Mouse (Mus musculus): ENCODE results near the gene Fam189a1. TPM values are rescaled to one million over a fixed set of nuclear protein-coding genes. Genes with fewer than 3 reads are reported as not detected.

The Fam189a1 gene
- polyA plus RNA-seq, 1 experiment, result 17.1 TPM

DNA sequence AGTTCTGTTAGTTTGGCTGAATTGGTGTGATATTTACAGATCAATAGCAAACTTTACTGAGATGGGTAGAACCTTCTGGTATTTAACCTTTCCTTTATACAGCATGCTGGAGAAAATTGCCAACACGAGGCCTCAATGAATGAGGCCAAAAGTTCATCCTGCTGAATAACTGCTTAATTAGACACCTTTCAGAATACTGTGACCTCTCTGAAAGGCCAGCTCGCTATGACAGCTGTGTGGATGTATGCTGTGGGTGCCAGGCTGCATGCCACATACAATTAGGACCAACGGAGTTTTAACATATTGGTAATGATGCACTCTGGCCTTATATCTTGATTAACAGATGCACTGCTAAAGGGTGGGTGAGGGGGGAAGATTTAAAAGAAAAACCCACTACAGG lies 371.3 kb downstream of the Fam189a1 start:
- Histone ChIP-seq H3K4me3 (replicated peaks; ENCODE audit: insufficient read depth, low read depth, low read length) (no peak overlapping the region), H3K27ac (ENCODE audit: insufficient read depth, low read length) (no peak overlapping the region), H3K4me1 (ENCODE audit: control insufficient read depth, insufficient read depth, low read length) (no peaks in the 10 kb centered on the region), H3K27me3 (ENCODE audit: control insufficient read depth, insufficient read depth, low read length) (no peaks in the 10 kb centered on the region)
- TF ChIP-seq POLR2A (IDR thresholded peaks at IDR 0.05; ENCODE audit: borderline replicate concordance, insufficient read depth, low read length) (no peak), CTCF (IDR thresholded peaks at IDR 0.05; ENCODE audit: borderline replicate concordance, insufficient read depth, low read depth, low read length) (no peak)
- 72% methylated on average over 3 of the region's 3 CpGs for WGBS
- DNase-seq, result no peak

DNA sequence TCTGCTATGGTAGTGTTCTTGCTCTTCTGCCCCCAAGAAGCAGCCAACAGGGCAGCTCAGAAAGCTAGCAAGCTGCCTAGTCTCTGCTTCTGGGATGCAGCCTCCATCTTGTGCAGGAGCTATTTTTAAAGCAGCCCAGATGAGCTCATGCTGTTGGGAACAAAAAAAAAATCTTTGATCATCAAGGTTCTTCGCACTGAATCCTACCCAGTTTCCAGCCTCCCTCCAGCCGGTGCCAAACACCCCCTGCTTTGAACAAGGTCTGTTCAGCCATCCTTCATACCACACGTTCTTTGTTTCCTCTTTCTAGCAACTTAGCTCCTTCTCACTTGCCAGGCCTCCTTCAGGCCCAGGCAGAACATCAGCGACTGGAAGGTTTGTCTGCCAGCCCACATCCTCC lies 376.9 kb downstream of the Fam189a1 start:
- no peak for TF ChIP-seq CTCF (IDR thresholded peaks at IDR 0.05; ENCODE audit: borderline replicate concordance, insufficient read depth, low read depth, low read length)
- no peak for TF ChIP-seq POLR2A (IDR thresholded peaks at IDR 0.05; ENCODE audit: borderline replicate concordance, insufficient read depth, low read length)
- Histone ChIP-seq H3K4me3 (replicated peaks; ENCODE audit: insufficient read depth, low read depth, low read length) (no peak overlapping the region), H3K4me1 (ENCODE audit: control insufficient read depth, insufficient read depth, low read length) (no peaks in the 10 kb centered on the region; the same call in 1 of the 2 replicates), H3K27me3 (ENCODE audit: control insufficient read depth, insufficient read depth, low read length) (no peaks in the 10 kb centered on the region), H3K27ac (ENCODE audit: insufficient read depth, low read length) (no peak overlapping the region)
- no peak for DNase-seq
- WGBS, result 26% methylated on average over 4 of the region's 4 CpGs

DNA sequence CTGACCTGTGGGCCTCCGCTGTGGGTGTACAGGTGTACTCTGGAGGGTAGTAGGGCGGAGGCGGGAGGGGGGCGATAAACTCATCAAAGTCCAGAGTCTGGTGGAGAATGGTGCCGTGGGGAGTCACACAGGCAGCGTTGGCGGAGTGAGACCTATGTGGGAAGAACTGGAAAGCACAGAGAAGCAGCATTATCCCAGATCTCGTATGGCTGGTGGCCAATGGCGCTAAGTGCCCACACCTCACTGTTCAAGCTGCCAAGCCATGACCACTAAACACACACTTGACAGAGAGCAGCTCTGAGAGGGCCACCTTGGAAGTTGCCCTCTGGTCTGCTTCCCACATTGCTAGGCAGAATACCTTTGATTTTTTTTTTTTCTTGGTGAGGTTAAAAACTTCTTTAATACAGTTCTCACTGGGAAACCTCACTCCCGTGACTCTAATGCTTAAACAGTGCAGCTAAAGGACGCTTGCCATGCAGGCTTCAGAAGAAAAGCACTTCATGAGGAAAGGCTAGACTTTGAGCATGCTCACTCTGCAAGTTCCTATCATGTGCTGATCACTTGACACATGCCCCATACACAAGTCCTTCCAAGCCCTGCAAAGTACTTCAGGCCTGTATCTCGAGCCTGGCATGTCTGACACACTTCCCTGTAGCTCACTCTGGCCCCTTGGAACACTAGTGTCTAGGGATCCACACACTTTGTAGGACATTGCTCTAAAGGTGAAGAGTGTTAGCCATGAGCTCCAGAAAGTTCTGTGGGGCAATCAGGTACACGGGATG lies 379.5 kb downstream of the Fam189a1 start:
- DNase-seq, result no peak
- WGBS, result 76% methylated on average over 13 of the region's 13 CpGs

DNA sequence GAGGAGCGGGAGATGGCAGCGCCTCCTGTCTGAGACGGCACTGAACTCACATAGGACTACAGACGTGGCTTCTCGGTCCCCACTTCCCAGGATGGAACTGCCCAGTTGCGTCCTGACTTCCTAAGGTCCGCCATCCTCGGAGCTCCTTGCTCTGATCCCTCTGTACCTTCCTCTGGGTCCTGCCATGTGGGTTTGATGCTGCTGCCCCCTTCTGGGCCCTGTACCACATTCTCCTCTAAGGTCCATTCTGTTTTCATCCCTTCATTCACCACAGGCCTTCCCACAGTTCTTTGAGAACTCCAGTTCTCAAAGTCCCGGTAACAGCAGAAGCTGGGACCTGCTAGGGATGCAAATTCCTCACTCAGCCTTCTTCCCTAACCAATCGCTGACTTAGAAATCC lies 382.9 kb downstream of the Fam189a1 start:
- no peak for DNase-seq
- Histone ChIP-seq H3K27ac (ENCODE audit: insufficient read depth, low read length) (no peak overlapping the region), H3K4me3 (replicated peaks; ENCODE audit: insufficient read depth, low read depth, low read length) (no peak overlapping the region), H3K27me3 (ENCODE audit: control insufficient read depth, insufficient read depth, low read length) (no peaks in the 10 kb centered on the region), H3K4me1 (ENCODE audit: control insufficient read depth, insufficient read depth, low read length) (no peaks in the 10 kb centered on the region; the same call in 1 of the 2 replicates)
- 47% methylated on average over 10 of the region's 10 CpGs for WGBS
- TF ChIP-seq CTCF (IDR thresholded peaks at IDR 0.05; ENCODE audit: borderline replicate concordance, insufficient read depth, low read depth, low read length) (peak; percentile 8; the same call in 1 of the 2 replicates), POLR2A (IDR thresholded peaks at IDR 0.05; ENCODE audit: borderline replicate concordance, insufficient read depth, low read length) (no peak)

More for the DNA sequence above, 379.5 kb downstream of the Fam189a1 start:
- no peak overlapping the region for H3K27ac ChIP-seq (ENCODE audit: insufficient read depth, low read length)
- H3K4me3 ChIP-seq (replicated peaks; ENCODE audit: insufficient read depth, low read depth, low read length), result no peak overlapping the region
- H3K4me1 ChIP-seq (ENCODE audit: control insufficient read depth, insufficient read depth, low read length), result no peaks in the 10 kb centered on the region; the same call in 1 of the 2 replicates
- H3K27me3 ChIP-seq (ENCODE audit: control insufficient read depth, insufficient read depth, low read length), result no peaks in the 10 kb centered on the region
- TF ChIP-seq CTCF (IDR thresholded peaks at IDR 0.05; ENCODE audit: borderline replicate concordance, insufficient read depth, low read depth, low read length) (no peak), POLR2A (IDR thresholded peaks at IDR 0.05; ENCODE audit: borderline replicate concordance, insufficient read depth, low read length) (no peak)

DNA sequence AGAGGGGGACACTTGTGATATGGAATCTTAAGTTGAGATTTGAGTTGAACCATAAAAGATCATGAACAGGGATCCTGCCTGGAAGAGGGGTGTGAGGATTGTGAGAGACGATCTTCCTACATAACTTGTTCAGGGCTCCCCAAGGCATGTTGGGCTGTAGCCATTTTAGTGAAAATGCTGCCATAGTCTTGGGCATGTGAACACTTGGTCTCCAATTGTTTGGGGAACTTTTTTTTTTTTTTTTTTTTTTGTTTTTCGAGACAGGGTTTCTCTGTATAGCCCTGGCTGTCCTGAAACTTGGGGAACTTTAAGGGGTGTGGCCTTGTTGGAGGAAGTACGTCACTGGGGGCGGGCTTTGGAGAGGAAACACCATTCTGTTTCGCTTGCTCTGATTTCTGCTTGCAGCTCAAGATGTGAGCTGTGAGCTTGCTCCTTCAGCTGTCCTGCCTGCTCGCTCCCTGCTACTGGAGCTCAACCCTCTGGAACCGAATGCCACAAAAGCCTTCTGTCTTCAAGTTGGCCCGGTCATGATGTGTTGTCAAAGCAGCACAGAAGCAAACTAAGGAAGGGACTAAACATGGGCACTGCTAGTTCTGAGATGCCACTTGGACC lies 385.5 kb downstream of the Fam189a1 start:
- no peak for DNase-seq
- H3K27ac ChIP-seq (ENCODE audit: insufficient read depth, low read length), result no peak overlapping the region
- H3K4me3 ChIP-seq (replicated peaks; ENCODE audit: insufficient read depth, low read depth, low read length), result no peak overlapping the region
- H3K27me3 ChIP-seq (ENCODE audit: control insufficient read depth, insufficient read depth, low read length), result no peaks in the 10 kb centered on the region
- no peaks in the 10 kb centered on the region for H3K4me1 ChIP-seq (ENCODE audit: control insufficient read depth, insufficient read depth, low read length)
- TF ChIP-seq POLR2A (IDR thresholded peaks at IDR 0.05; ENCODE audit: borderline replicate concordance, insufficient read depth, low read length), result no peak
- TF ChIP-seq CTCF (IDR thresholded peaks at IDR 0.05; ENCODE audit: borderline replicate concordance, insufficient read depth, low read depth, low read length), result no peak
- WGBS, result 70% methylated on average over 8 of the region's 8 CpGs

DNA sequence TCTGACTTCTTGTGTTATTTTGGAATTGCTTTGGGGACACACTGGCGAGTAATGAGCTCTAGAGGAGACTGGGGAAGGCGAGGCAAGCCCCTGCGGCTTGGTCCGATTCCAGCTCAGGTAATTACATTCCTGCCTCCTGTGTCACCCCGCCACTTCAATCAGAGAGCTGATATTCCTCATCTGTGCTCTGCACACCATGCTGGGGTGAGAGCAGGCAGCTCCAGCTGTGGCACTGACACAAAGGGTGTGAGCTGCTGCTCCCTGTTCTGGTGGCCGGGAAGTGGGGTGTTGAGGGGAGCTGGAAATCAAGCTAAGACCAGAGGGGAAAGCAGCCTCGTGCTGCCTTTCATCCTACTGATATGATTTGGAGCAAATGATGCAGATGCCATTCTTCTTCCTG lies 386.6 kb downstream of the Fam189a1 start:
- DNase-seq, result no peak
- Histone ChIP-seq H3K4me1 (ENCODE audit: control insufficient read depth, insufficient read depth, low read length) (no peaks in the 10 kb centered on the region), H3K4me3 (replicated peaks; ENCODE audit: insufficient read depth, low read depth, low read length) (no peak overlapping the region), H3K27me3 (ENCODE audit: control insufficient read depth, insufficient read depth, low read length) (no peaks in the 10 kb centered on the region), H3K27ac (ENCODE audit: insufficient read depth, low read length) (no peak overlapping the region)
- TF ChIP-seq POLR2A (IDR thresholded peaks at IDR 0.05; ENCODE audit: borderline replicate concordance, insufficient read depth, low read length), result no peak
- no peak for TF ChIP-seq CTCF (IDR thresholded peaks at IDR 0.05; ENCODE audit: borderline replicate concordance, insufficient read depth, low read depth, low read length)
- 74% methylated on average over 7 of the region's 7 CpGs for WGBS

DNA sequence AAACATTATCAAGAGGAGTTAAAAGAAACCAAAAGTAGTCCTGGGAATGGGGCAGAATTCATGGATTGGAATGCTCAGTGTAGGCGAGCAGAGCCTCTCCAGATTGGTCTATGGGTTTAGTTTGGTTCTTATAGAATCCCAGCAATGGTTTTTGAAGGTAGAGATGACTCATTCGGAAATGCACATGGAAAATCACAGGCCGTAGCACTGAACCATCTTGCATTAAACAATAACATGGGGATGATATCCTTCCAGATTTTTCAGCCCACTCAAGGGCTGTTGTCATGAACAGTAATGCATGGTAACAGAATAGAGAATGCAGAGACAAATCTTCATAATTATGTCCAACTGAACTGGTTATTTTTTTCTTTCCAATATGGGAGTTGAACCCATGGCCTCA lies 390.8 kb downstream of the Fam189a1 start:
- Histone ChIP-seq H3K27me3 (ENCODE audit: control insufficient read depth, insufficient read depth, low read length) (no peaks in the 10 kb centered on the region), H3K27ac (ENCODE audit: insufficient read depth, low read length) (no peak overlapping the region), H3K4me3 (replicated peaks; ENCODE audit: insufficient read depth, low read depth, low read length) (no peak overlapping the region), H3K4me1 (ENCODE audit: control insufficient read depth, insufficient read depth, low read length) (no peaks in the 10 kb centered on the region)
- no peak for DNase-seq
- WGBS, result 89% methylated on average over 3 of the region's 3 CpGs
- TF ChIP-seq POLR2A (IDR thresholded peaks at IDR 0.05; ENCODE audit: borderline replicate concordance, insufficient read depth, low read length) (no peak), CTCF (IDR thresholded peaks at IDR 0.05; ENCODE audit: borderline replicate concordance, insufficient read depth, low read depth, low read length) (no peak)

DNA sequence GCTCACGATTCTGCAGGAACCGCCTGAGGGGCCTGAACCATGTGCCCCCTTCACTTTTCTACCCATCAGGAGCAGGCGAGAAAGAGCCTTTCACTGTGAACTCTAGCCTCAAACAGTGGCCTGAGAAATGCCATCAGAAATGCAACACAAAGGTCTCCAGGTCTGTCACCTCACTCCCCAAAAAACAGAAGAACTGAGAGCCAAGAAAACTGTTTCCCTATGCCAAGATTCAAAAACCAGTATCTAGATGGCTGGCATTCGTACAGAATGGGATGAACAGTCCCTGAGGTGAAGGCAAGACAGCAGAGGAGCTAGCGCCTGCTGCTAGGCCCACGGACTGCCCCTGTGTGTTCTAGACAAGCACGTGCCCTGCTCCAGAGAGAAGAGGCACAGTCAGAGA lies 401.2 kb downstream of the Fam189a1 start:
- WGBS, result 41% methylated on average over 7 of the region's 7 CpGs
- TF ChIP-seq POLR2A (IDR thresholded peaks at IDR 0.05; ENCODE audit: borderline replicate concordance, insufficient read depth, low read length) (no peak), CTCF (IDR thresholded peaks at IDR 0.05; ENCODE audit: borderline replicate concordance, insufficient read depth, low read depth, low read length) (no peak)
- no peaks in the 10 kb centered on the region for H3K27me3 ChIP-seq (ENCODE audit: control insufficient read depth, insufficient read depth, low read length)

More for the DNA sequence above, 401.2 kb downstream of the Fam189a1 start:
- Histone ChIP-seq H3K4me3 (replicated peaks; ENCODE audit: insufficient read depth, low read depth, low read length) (no peak overlapping the region), H3K27ac (ENCODE audit: insufficient read depth, low read length) (no peak overlapping the region), H3K4me1 (ENCODE audit: control insufficient read depth, insufficient read depth, low read length) (peaks cover 3% of the 10 kb centered on the region)
- DNase-seq, result no peak
